In genomic region chr2:11501301-11502254, GRCm38 (mm10) we compare ENCODE assay signal across 1 mouse cellular context.
TF ChIP-seq lines count a peak whose summit lies in the region.

No protein-coding gene starts in this region.

TF ChIP-seq in CH12.LX, 34 proteins besides CTCF, POLR2A, EP300 and RAD21 (continued from another document):
- TF ChIP-seq USF2 (conservative IDR thresholded peaks at IDR 0.05; ENCODE audit: low read depth, low read length) = no peak; the same call in 1 of the 2 replicates
- TF ChIP-seq SMC3 (IDR thresholded peaks at IDR 0.05; ENCODE audit: low read depth, low read length) = peak; percentile 95
- TF ChIP-seq KAT2A (IDR thresholded peaks at IDR 0.05; ENCODE audit: insufficient replicate concordance, low read length) = no peak
- TF ChIP-seq ZC3H11A (IDR thresholded peaks at IDR 0.05; ENCODE audit: low read depth, low read length) = peak; percentile 82
- TF ChIP-seq RCOR1 (conservative IDR thresholded peaks at IDR 0.05; ENCODE audit: low read depth, low read length) = 0 out of 2 replicates have a peak, but pooled peaks have one; percentile 1
- TF ChIP-seq BHLHE40 (IDR thresholded peaks at IDR 0.05; ENCODE audit: low read depth, low read length) = peak; percentile 90
- no peak for TF ChIP-seq E2F4 (IDR thresholded peaks at IDR 0.05; ENCODE audit: insufficient replicate concordance, low read depth, low read length)
- peak; percentile 54; the same call in 1 of the 2 replicates for TF ChIP-seq MAZ (IDR thresholded peaks at IDR 0.05; ENCODE audit: low read depth, low read length)
- TF ChIP-seq SIN3A (IDR thresholded peaks at IDR 0.05; ENCODE audit: low read length) = peak; percentile 46; the same call in 1 of the 2 replicates
- TF ChIP-seq MYC (IDR thresholded peaks at IDR 0.05; ENCODE audit: low read depth, low read length) = peak; percentile 82
- TF ChIP-seq PAX5 (IDR thresholded peaks at IDR 0.05; ENCODE audit: low read length) = no peak
- peak; percentile 88 for TF ChIP-seq UBTF (IDR thresholded peaks at IDR 0.05; ENCODE audit: low read depth, low read length)
- peak; percentile 72; the same call in 1 of the 2 replicates for TF ChIP-seq CHD2 (IDR thresholded peaks at IDR 0.05; ENCODE audit: low read length)
- no peak for TF ChIP-seq MAFK (IDR thresholded peaks at IDR 0.05; ENCODE audit: insufficient replicate concordance, low read length)
- peak; percentile 40; the same call in 1 of the 2 replicates for TF ChIP-seq NELFE (IDR thresholded peaks at IDR 0.05; ENCODE audit: low read depth, low read length)
- no peak; the same call in 1 of the 2 replicates for TF ChIP-seq NRF1 (IDR thresholded peaks at IDR 0.05; ENCODE audit: low read depth, low read length)
- no peak for TF ChIP-seq ZNF384 (IDR thresholded peaks at IDR 0.05; ENCODE audit: low read depth, low read length)
- TF ChIP-seq USF1 (IDR thresholded peaks at IDR 0.05; ENCODE audit: low read depth, low read length) = no peak
- TF ChIP-seq MXI1 (IDR thresholded peaks at IDR 0.05; ENCODE audit: low read depth, low read length) = peak; percentile 85; the same call in 1 of the 2 replicates
